Mouse (Mus musculus) midbrain, postnatal 0 days (tissue): ENCODE measurements around the gene Abca13. TPM values are rescaled to one million over a fixed set of nuclear protein-coding genes. Genes with fewer than 3 reads are reported as not detected.

Source experiments
- ATAC-seq: fragments of 200-750 bp; cut with Nextera tagmentation; 2 replicates; pipeline ENCODE4 v1.8.0; 2017; ENCODE audit warnings: moderate number of reproducible peaks, mild to moderate bottlenecking, moderate TSS enrichment, moderate library complexity; ENCODE audit not compliant: low FRiP score
- DNase-seq: peaks from one replicate; pipeline ENCODE4 v3.0.0-alpha.2; 2015; ENCODE audit warnings: low spot score
- H3K27ac ChIP-seq: fragments of 300-500 bp; sonication (generic); 2 replicates; pipeline ENCODE4 v1.5.1; 2014; ENCODE audit warnings: low read depth, mild to moderate bottlenecking, low read length, mixed read lengths
- H3K27me3 ChIP-seq: fragments of 300-500 bp; sonication (generic); 2 replicates; pipeline ENCODE4 v1.6.1; 2014; ENCODE audit warnings: low read length, control low read depth, mixed read lengths; ENCODE audit not compliant: insufficient read depth
- H3K36me3 ChIP-seq: fragments of 300-500 bp; sonication (generic); 2 replicates; pipeline ENCODE4 v1.6.1; 2014; ENCODE audit warnings: low read length, control low read depth, mixed read lengths; ENCODE audit not compliant: insufficient read depth
- H3K4me1 ChIP-seq: fragments of 300-500 bp; sonication (generic); 2 replicates; pipeline ENCODE4 v1.6.1; 2014; ENCODE audit warnings: mild to moderate bottlenecking, control low read depth, antibody characterized with exemption, low read length, mixed read lengths; ENCODE audit not compliant: insufficient read depth
- H3K4me2 ChIP-seq: fragments of 300-500 bp; sonication (generic); 2 replicates; pipeline ENCODE4 v1.6.1; 2014; ENCODE audit warnings: low read depth, mild to moderate bottlenecking, low read length, mixed read lengths; ENCODE audit not compliant: poor library complexity, severe bottlenecking
- H3K4me3 ChIP-seq: fragments of 300-500 bp; sonication (generic); 2 replicates; pipeline ENCODE4 v1.5.1; 2014; ENCODE audit warnings: low read depth, mild to moderate bottlenecking, low read length, moderate library complexity
- H3K9ac ChIP-seq: fragments of 300-500 bp; sonication (generic); replicated peaks from 2 replicates; pipeline ENCODE4 v1.6.1; 2014; ENCODE audit warnings: mild to moderate bottlenecking, low read length, moderate library complexity, mixed read lengths; ENCODE audit not compliant: poor library complexity, severe bottlenecking
- H3K9me3 ChIP-seq: fragments of 300-500 bp; sonication (generic); 2 replicates; pipeline ENCODE4 v1.6.1; 2016; ENCODE audit warnings: low read length, control low read depth
- CTCF ChIP-seq: IDR thresholded peaks from 2 replicates; pipeline ENCODE4 v1.5.1; 2016; ENCODE audit warnings: antibody characterized with exemption, mild to moderate bottlenecking
- WGBS: fragments of 180-500 bp; shearing (Covaris S2); extraction: QIAGEN DNeasy Blood & Tissue Kit; methylation state at CpG from one replicate; pipeline ENCODE4 v1.1.7; 2014; 5-methylcytosine and 5-hydroxymethylcytosine counted together
- polyA plus RNA-seq: library from polyadenylated mRNA; unstranded; fragments of >200 nt; fragmentation: Nextera tagmentation; extraction: Ambion mirVana; gene quantifications from 2 replicates; pipeline ENCODE4 v1.2.1, GENCODE M21; 2015
- total RNA-seq: library from RNA; depleted of rRNA; stranded (reverse); fragments of >200 nt; gene quantifications from 2 replicates; pipeline ENCODE4 v1.2.3, GENCODE M21; 2014

Gene Abca13
- total and polyA plus RNA-seq, 2 experiments from 2014 or later: 0.01 to 0.05 TPM

DNA sequence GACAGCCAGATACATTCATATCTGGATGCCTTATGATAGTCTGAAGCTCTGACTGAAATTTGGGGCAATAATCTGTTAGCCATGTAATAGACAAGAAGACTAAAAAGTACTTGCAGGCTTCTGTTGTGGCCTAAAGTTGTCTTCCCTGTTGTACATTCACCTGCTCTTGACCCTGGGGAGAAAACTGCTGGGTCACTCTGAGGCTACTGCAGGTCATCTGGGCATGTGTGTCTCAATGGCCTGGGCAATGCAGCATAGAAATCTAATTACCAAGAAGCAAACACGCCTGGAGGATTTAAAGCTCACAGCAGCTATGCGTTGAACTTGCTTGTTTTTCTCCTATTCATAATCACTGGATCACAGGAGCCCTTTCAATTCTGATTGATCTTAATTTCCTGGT, 8.1 kb downstream of the Abca13 start:
- no peak for TF ChIP-seq CTCF
- no peaks in the 10 kb centered on the region for H3K36me3 ChIP-seq

DNA sequence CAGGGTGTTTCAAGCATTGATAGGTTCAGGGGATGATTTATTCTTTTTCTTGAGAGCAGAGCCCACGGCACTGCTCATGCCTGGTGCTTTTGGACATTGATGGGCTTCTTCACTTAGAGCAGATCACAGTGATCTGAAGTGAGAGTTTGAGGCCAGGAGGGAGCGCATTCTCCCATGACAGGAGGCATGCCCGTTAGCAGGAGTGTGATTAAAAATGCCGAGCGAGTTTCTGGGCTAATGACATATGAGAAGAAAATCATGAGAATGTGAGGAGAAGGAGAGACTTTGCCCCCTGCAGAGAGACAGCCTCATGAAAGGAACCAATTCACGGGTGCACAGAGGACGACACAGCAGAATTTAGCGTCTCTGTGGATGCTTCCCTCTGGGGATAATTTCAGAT, 19.0 kb downstream of the Abca13 start:
- TF ChIP-seq CTCF: no peak
- WGBS: 55% methylated on average over 8 of the region's 8 CpGs
- ATAC-seq (no peak), DNase-seq (no peak)
- no peaks in the 10 kb centered on the region for H3K36me3 ChIP-seq
- H3K4me3 ChIP-seq: no peak overlapping the region
- H3K27ac ChIP-seq: no peak overlapping the region
- H3K4me2 ChIP-seq: no peak overlapping the region
- no peak overlapping the region for H3K9ac ChIP-seq
- no peaks in the 10 kb centered on the region for H3K27me3 ChIP-seq
- no peaks in the 10 kb centered on the region for H3K4me1 ChIP-seq
- H3K9me3 ChIP-seq: no peaks in the 10 kb centered on the region

More for the DNA sequence above, 8.1 kb downstream of the Abca13 start:
- no peak overlapping the region for H3K4me2 ChIP-seq
- no peaks in the 10 kb centered on the region for H3K4me1 ChIP-seq
- no peaks in the 10 kb centered on the region for H3K9me3 ChIP-seq
- no peaks in the 10 kb centered on the region for H3K27me3 ChIP-seq
- 64% methylated on average over 2 of the region's 2 CpGs for WGBS
- no peak overlapping the region for H3K4me3 ChIP-seq
- ATAC-seq (no peak), DNase-seq (no peak)
- no peak overlapping the region for H3K9ac ChIP-seq
- no peak overlapping the region for H3K27ac ChIP-seq

DNA sequence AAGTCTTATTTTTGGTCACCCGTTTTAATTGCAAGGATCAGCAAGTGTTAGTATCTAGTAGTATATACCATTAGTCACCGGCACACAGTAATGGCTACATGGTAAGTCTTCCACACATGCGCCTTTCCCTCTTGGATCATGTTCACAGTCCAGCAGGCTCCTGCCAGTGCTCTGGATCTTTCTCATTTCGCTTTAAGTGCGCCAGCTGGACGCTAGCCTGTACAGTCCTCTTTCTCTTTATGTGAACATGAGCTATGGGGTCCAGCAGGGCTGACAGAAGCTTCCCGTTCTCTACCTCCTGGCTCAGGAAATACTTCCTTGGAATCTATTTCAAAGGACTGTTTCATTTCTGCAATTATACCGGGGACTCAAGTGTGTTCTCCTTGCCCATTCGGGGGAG, 21.8 kb downstream of the Abca13 start:
- H3K9me3 ChIP-seq: no peaks in the 10 kb centered on the region
- no peak for ATAC-seq
- H3K36me3 ChIP-seq: no peaks in the 10 kb centered on the region
- H3K27ac ChIP-seq: no peak overlapping the region
- no peaks in the 10 kb centered on the region for H3K27me3 ChIP-seq
- no peak overlapping the region for H3K9ac ChIP-seq
- H3K4me1 ChIP-seq: no peaks in the 10 kb centered on the region
- no peak for TF ChIP-seq CTCF
- H3K4me3 ChIP-seq: no peak overlapping the region
- 87% methylated on average over 9 of the region's 9 CpGs for WGBS
- peak; percentile 23 for DNase-seq
- no peak overlapping the region for H3K4me2 ChIP-seq

DNA sequence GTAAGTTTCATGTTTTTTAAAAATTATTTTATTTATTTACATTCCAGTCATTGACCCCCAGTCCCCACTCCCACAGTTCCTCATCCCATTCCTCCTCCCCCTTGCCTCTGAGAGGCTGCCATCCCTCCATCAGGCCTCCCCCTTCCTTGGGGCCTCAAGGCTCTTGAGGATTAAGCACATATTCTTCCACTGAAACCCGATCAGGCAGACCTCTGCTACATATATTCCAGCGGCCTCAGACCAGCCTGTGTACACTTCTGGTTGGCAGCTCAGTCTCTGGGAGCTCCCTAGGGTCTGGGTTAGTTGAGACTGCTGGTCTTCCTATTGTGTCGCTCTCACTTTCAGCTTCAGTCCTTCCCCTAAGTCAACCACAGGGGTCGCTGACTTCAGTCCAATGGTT, 24.5 kb downstream of the Abca13 start:
- Histone ChIP-seq H3K4me2 (no peak overlapping the region), H3K27me3 (no peaks in the 10 kb centered on the region), H3K27ac (no peak overlapping the region), H3K4me3 (no peak overlapping the region), H3K4me1 (no peaks in the 10 kb centered on the region), H3K36me3 (no peaks in the 10 kb centered on the region), H3K9ac (no peak overlapping the region), H3K9me3 (no peaks in the 10 kb centered on the region)
- DNase-seq (no peak), ATAC-seq (no peak)
- TF ChIP-seq CTCF: no peak
- WGBS: 33% methylated on average over 4 of the region's 4 CpGs

DNA sequence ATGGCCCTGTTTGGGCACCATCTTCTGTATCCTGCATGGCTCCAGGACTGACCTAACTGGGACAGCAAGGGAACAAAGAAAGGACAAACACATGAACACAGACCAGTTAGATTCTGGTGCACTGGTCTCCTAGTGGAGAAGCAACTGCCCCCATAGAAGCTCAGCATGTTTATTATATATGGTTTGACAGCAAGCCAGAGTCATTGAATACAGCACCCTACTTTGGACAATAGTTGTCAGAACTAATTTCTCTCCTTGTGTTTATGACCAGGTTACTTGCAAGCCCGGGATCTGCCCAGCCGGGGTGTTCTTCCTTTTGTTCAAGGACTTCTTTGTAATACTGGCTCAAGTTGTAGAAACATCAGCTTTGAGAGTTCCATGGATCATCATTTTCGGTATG, 28.8 kb downstream of the Abca13 start:
- H3K36me3 ChIP-seq: no peaks in the 10 kb centered on the region
- no peak for ATAC-seq
- H3K27me3 ChIP-seq: no peaks in the 10 kb centered on the region
- TF ChIP-seq CTCF: no peak
- H3K4me1 ChIP-seq: no peaks in the 10 kb centered on the region
- no peak overlapping the region for H3K9ac ChIP-seq
- no peak overlapping the region for H3K4me3 ChIP-seq
- H3K9me3 ChIP-seq: no peaks in the 10 kb centered on the region
- no peak overlapping the region for H3K4me2 ChIP-seq
- H3K27ac ChIP-seq: no peak overlapping the region
- WGBS: 82% methylated on average over 3 of the region's 3 CpGs
- DNase-seq: no peak

DNA sequence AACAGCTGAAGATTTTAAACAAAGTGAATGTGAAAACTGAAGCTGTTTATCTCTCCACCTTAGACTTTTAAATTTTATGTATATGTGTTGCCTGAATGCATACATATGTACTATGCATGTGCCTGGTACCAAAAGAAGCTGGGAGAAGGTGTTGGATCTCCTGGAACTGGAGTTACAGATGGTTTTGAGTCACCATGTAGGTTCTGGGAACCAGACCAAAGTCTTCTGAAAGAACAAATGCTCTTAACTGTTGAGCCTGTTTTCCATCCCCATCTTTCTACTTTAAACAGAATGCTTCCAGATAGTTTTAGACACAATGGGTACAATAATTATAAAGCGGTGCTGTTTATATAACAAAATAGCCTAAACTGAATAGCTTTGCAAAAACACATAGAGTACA, 29.9 kb downstream of the Abca13 start:
- H3K9ac ChIP-seq: no peak overlapping the region
- no peaks in the 10 kb centered on the region for H3K27me3 ChIP-seq
- no peak overlapping the region for H3K4me2 ChIP-seq
- H3K4me3 ChIP-seq: no peak overlapping the region
- DNase-seq (no peak), ATAC-seq (no peak)
- H3K36me3 ChIP-seq: no peaks in the 10 kb centered on the region
- H3K4me1 ChIP-seq: no peaks in the 10 kb centered on the region
- H3K9me3 ChIP-seq: no peaks in the 10 kb centered on the region
- TF ChIP-seq CTCF: no peak
- no peak overlapping the region for H3K27ac ChIP-seq
- 98% methylated on average over 1 of the region's 1 CpGs for WGBS
